Mouse (Mus musculus) megakaryocyte, embryonic 14.5 days (primary cell): Measurements from ENCODE around the gene Trank1. TPM values are rescaled to one million over a fixed set of nuclear protein-coding genes. Genes with fewer than 3 reads are reported as not detected.

Source experiments
- H3K27me3 ChIP-seq: replicated peaks from 2 replicates; pipeline ENCODE3; 2012; ENCODE audit warnings: inconsistent platforms
- H3K36me3 ChIP-seq: replicated peaks from 2 replicates; pipeline ENCODE3; 2012; ENCODE audit warnings: low read length, inconsistent platforms, mixed read lengths
- H3K4me1 ChIP-seq: 2 replicates; pipeline ENCODE4 v1.6.1; 2012; ENCODE audit warnings: inconsistent platforms
- H3K4me3 ChIP-seq: replicated peaks from 2 replicates; pipeline ENCODE3; 2012; ENCODE audit warnings: moderate library complexity, mild to moderate bottlenecking, inconsistent platforms
- H3K9me3 ChIP-seq: 2 replicates; pipeline ENCODE4 v1.6.1; 2012; ENCODE audit warnings: inconsistent platforms
- FLI1 ChIP-seq: IDR thresholded peaks from 2 replicates; pipeline ENCODE4 v1.6.1; 2012; ENCODE audit warnings: low read length, inconsistent platforms, mixed read lengths
- GATA1 ChIP-seq: IDR thresholded peaks from 3 replicates; pipeline ENCODE4 v1.6.1; 2012; ENCODE audit warnings: mixed read lengths, low read length, inconsistent platforms, borderline replicate concordance
- polyA plus RNA-seq: library from polyadenylated mRNA; stranded (reverse); fragments of >175 nt; gene quantifications from 2 replicates; pipeline ENCODE4 v1.2.3, GENCODE M21; 2012; ENCODE audit warnings: low replicate concordance; ENCODE audit not compliant: insufficient read depth

Trank1 gene
- polyA plus RNA-seq, 1 experiment: not detected

GRCm38 (mm10) chr9:111285061-111285460, 26.5 kb upstream of the Trank1 start:
- no peaks in the 10 kb centered on the region for H3K36me3 ChIP-seq
- peaks cover 44% of the 10 kb centered on the region for H3K4me1 ChIP-seq
- H3K9me3 ChIP-seq: no peaks in the 10 kb centered on the region
- no peak overlapping the region for H3K4me3 ChIP-seq
- TF ChIP-seq FLI1: no peak
- TF ChIP-seq GATA1: no peak
- H3K27me3 ChIP-seq: peaks cover 5% of the 10 kb centered on the region

- no peak overlapping the region for H3K4me3 ChIP-seq
- no peaks in the 10 kb centered on the region for H3K36me3 ChIP-seq
- no peak for TF ChIP-seq GATA1
- no peak for TF ChIP-seq FLI1
- no peaks in the 10 kb centered on the region for H3K9me3 ChIP-seq
- H3K27me3 ChIP-seq: peaks cover 6% of the 10 kb centered on the region
- H3K4me1 ChIP-seq: peaks cover 45% of the 10 kb centered on the region
Measured at GRCm38 (mm10) chr9:111285676-111286075, 25.9 kb upstream of the Trank1 start.

DNA sequence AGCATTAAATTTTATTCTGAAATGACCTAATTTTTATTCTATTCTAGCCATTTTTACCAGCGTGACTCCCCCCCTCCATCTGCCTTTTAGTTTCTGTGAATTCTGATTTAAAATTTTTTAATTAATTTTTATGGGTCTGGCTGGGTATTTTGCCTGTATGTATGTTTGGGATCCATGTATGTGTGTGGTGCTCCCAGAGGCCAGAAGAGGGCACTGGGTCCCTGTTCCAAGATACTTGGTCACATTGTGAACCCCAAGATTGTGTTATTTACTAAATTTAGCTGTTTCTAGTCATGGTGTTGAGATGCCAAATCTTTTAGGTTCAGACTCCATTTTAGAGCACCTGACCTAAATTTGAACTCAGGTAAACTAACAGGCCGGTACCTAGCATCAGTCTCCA, 25.1 kb upstream of the Trank1 start:
- peaks cover 44% of the 10 kb centered on the region for H3K4me1 ChIP-seq
- H3K36me3 ChIP-seq: no peaks in the 10 kb centered on the region
- no peak overlapping the region for H3K4me3 ChIP-seq
- peaks cover 9% of the 10 kb centered on the region for H3K27me3 ChIP-seq
- TF ChIP-seq GATA1: no peak
- H3K9me3 ChIP-seq: no peaks in the 10 kb centered on the region

DNA sequence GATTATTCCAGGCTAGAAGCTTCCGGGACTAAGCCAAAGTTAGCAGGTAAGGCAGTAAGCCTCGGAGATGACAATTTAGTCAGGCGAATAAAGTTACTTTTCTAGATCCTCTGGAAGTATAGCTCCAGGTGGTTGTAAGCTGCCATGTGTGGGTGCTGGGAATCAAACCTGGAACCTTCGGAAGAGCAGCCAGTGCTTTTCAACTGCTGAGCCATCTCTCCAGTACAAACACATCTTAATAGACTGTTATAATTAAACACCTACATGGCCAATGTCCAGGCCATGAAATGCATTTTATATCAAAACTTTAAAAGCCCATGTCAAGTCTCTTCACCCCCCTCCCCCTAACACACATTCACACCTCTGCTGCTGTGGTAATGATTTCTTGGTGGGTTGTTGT, 23.6 kb upstream of the Trank1 start:
- H3K9me3 ChIP-seq: no peaks in the 10 kb centered on the region
- peaks cover 21% of the 10 kb centered on the region for H3K27me3 ChIP-seq
- H3K4me3 ChIP-seq: no peak overlapping the region
- no peaks in the 10 kb centered on the region for H3K36me3 ChIP-seq
- no peak for TF ChIP-seq GATA1
- TF ChIP-seq FLI1: no peak
- H3K4me1 ChIP-seq: peaks cover 31% of the 10 kb centered on the region

DNA sequence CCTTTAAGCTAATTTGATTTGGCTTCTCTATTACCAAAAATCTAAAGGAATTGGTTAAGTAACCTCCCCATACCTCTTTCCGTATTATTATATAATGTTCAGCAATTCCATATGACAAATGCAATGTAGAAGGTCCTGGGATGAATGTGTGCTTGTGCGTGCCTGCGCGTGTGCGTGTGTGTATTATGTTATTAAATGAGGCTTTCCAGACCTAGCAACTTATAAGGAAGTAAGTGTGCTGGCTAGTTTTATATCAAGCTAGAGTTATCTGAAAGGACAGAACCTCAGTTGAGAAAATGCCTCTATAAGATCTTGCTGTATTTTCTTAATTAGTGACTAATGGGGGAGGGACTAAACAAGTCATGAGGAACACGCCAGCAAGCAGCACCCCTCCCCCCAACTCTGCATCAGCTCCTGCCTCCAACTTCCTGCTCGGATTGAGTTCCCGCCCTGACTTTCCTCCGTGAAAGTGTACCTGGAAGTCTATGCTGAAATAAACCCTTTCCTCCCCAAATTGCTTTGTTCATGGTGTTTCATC, 22.2 kb upstream of the Trank1 start:
- H3K4me1 ChIP-seq: peaks cover 27% of the 10 kb centered on the region
- no peaks in the 10 kb centered on the region for H3K36me3 ChIP-seq
- peak overlapping the region; percentile 71 for H3K4me3 ChIP-seq
- no peaks in the 10 kb centered on the region for H3K9me3 ChIP-seq
- peaks cover 21% of the 10 kb centered on the region for H3K27me3 ChIP-seq
- TF ChIP-seq FLI1 (no peak), GATA1 (no peak)

DNA sequence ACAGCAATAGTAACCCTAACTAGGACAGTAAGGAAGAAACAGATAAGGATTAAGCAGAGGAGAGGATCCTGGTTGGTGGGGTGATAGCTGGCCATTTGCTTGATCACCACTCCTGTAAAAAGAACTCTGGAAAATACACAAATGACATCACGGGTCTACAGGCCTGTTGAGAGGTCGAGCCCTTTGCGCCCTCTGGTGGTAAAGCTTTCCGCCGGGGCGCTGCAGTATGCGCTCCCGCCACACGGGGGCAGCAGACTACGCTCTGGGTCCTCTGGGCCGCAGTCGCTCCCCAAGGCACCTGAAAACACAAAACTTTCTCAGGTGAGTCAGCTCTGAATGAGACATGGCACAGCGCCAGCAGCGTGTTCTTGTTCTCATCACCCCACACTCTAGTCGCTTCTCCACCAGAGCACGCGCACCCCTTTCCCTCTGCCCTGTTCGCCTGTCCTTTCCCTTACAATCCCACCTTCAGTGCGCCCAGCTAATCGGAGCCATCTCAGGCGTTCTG, 21.7 kb upstream of the Trank1 start:
- Histone ChIP-seq H3K9me3 (no peaks in the 10 kb centered on the region), H3K36me3 (no peaks in the 10 kb centered on the region), H3K4me3 (peak overlapping the region; percentile 80), H3K27me3 (peaks cover 21% of the 10 kb centered on the region), H3K4me1 (peaks cover 31% of the 10 kb centered on the region)
- TF ChIP-seq FLI1 (no peak), GATA1 (no peak)

DNA sequence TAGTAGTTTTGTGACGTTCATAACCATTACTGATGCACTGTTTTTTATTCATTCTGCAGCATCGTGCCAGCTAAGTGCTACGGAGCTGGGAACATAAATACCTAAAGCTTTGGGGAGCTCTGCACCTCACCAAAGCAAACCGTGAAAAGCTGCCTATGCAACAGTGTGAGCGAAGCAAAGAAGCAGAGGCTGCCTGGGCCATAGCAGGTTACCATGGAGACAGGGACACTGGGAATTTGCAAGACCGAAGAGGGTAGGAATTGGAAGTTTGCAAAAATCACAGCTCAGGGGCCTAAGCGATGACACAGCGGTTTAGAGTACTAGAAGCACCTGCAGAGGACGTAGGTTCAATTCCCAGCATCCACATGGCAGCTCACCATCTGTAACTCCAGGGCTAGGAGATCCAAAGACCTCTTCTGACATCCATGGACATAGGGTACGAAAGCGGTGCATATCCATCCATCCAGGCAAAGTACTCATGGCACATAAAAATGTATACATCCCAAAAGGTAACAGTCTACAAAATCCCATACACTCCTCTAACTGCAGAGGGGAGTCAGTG, 20.9 kb upstream of the Trank1 start:
- Histone ChIP-seq H3K4me1 (peaks cover 30% of the 10 kb centered on the region), H3K9me3 (no peaks in the 10 kb centered on the region), H3K27me3 (peaks cover 22% of the 10 kb centered on the region), H3K4me3 (no peak overlapping the region), H3K36me3 (no peaks in the 10 kb centered on the region)
- TF ChIP-seq GATA1 (no peak), FLI1 (no peak)

DNA sequence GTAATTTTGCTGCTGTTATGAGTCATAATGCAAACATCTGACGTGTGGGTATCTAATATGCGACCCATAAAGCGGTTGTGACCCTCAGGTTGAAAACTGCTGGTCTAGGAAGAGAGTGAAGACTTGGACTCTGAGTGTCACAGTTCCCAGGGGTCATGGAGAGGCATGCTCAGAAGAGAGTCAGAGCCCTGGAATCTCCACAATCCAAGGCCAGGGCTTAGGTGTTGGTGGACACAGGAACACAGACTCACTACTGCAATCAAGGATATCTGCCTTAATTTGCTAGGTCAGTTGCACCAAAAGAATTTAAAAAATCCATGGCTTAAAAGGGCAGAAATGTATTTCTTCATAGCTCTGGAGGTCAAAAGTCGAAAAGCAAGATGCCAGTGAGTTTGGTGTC, 18.3 kb upstream of the Trank1 start:
- H3K36me3 ChIP-seq: no peaks in the 10 kb centered on the region
- no peak for TF ChIP-seq GATA1
- no peak for TF ChIP-seq FLI1
- H3K4me1 ChIP-seq: peaks cover 25% of the 10 kb centered on the region
- no peak overlapping the region for H3K4me3 ChIP-seq
- H3K9me3 ChIP-seq: no peaks in the 10 kb centered on the region
- peaks cover 30% of the 10 kb centered on the region for H3K27me3 ChIP-seq

GRCm38 (mm10) chr9:111294911-111295310, 16.6 kb upstream of the Trank1 start:
- TF ChIP-seq GATA1 (no peak), FLI1 (no peak)
- no peak overlapping the region for H3K4me3 ChIP-seq
- no peaks in the 10 kb centered on the region for H3K36me3 ChIP-seq
- H3K27me3 ChIP-seq: peaks cover 36% of the 10 kb centered on the region
- peaks cover 8% of the 10 kb centered on the region for H3K4me1 ChIP-seq
- no peaks in the 10 kb centered on the region for H3K9me3 ChIP-seq

GRCm38 (mm10) chr9:111295323-111295722, 16.2 kb upstream of the Trank1 start:
- Histone ChIP-seq H3K9me3 (no peaks in the 10 kb centered on the region), H3K4me3 (no peak overlapping the region), H3K27me3 (peaks cover 40% of the 10 kb centered on the region), H3K36me3 (no peaks in the 10 kb centered on the region), H3K4me1 (0 out of 2 replicates have a peak, but pooled peaks cover 5% of the 10 kb centered on the region)
- no peak for TF ChIP-seq FLI1
- no peak for TF ChIP-seq GATA1
